Mouse (Mus musculus): ENCODE data around the gene Slc2a12.

Gene Slc2a12

GRCm38 (mm10) chr10:22668509-22668908, 23.7 kb downstream of the Slc2a12 start:
- no peak for DNase-seq (ENCODE audit: low spot score)

DNA sequence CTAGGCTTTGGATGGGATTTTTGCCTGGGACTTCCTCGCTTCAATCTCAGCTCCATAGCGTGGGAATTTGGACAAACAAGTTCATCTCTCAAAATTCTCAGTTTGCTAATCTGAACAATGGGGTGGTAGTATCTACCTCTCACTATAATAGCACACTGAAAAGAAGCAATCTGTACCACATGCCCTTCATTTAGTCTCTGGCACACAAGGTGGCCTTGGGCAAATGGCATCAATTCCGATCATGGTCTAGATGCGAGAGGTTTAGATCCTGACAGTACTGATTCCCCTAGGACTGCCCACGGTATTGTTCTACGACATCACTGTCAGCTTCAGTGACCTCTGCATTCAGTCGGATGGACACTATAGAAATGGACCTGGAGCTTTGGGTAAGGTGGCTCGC, 29.4 kb downstream of the Slc2a12 start:
- DNase-seq (ENCODE audit: low spot score), result no peak

- no peak for DNase-seq (ENCODE audit: low spot score)
These were observed 31.2 kb downstream of the Slc2a12 start for GRCm38 (mm10) chr10:22675848-22676630.

DNA sequence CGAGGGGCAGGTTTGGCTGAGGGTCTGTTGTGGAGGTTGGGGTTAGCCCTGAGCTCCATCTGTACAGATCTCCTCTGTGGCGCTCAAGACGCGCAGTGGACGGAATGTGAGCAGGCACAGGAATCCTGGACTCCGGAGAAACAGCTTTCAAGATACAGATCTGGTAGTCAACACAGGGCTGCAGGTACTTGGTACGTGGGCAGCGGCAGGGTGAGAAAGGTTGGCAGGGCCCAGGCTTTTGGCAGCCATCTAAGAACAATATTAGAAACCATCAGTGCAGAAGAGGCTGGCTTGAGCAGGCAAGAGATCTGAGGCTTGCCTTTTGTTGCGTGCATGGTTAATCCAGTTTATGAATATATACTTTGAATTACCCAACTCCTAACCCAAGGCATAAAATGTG, 51.4 kb downstream of the Slc2a12 start:
- no peak for DNase-seq (ENCODE audit: low spot score)

- DNase-seq (ENCODE audit: low spot score), result no peak
These were observed 52.1 kb downstream of the Slc2a12 start for GRCm38 (mm10) chr10:22696864-22697263.

GRCm38 (mm10) chr10:22698158-22698953, 53.5 kb downstream of the Slc2a12 start:
- peak; percentile 59 for DNase-seq (ENCODE audit: low spot score)

GRCm38 (mm10) chr10:22699487-22700335, 54.9 kb downstream of the Slc2a12 start:
- no peak for DNase-seq (ENCODE audit: low spot score)

- DNase-seq (ENCODE audit: low spot score), result no peak
These were observed 56.0 kb downstream of the Slc2a12 start for GRCm38 (mm10) chr10:22700773-22701172.

DNA sequence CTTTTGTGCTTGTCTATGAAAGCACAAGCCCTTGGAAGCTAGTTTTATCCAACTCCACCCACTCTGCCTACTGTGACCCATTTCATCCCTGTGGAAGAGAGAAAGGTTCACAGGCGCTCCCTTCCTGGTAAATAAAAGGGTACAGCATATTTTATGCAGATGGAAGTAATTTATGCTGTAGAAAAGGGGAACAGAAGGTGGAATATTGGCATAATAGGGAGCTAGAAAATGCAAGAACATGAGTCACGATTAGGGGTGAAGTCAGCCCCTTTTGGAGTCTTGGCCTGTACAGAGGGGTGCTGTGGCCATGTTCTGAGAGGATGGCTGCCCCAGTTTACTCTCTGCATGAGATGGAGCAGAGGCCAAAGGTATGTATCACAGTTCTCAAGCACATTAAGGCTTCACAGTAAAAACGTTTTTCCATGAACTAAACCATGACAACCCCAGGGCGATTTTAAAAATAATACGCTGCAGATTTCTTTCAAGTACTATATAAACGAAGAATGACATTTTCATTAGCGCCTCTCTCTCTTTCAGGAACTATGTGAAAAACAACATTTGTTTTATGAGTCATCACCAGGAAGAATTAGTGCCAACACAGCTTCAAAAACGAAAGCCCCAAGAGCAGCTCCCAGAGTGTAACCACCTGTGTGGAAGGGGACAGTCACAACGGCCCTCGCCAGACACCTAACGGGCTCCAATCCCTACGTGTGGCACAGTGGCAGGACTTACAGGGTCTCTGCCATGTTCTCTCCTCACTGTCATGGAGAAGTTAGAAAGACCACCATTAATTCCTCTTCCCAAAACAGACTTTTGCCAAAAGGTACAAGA, 56.9 kb downstream of the Slc2a12 start:
- DNase-seq (ENCODE audit: low spot score), result no peak

DNA sequence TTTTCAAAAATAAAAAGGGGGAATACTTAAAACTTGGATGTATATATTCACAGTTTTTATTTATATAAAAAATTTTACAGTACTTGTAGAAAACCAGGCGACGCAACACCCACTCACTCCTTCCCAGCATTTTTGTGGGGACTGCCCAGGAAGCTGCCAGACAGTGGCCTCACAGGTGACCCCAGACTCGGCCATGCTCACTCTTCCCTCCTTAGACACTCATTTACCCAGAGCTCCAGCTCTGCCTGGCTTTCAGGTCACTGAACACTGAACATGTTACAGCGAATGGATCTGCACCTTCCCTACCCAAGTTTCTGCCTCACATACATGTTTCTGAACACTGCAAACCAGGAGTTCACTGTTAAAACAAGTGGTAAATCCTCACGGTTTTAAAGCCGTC, 59.0 kb downstream of the Slc2a12 start:
- DNase-seq (ENCODE audit: low spot score), result no peak

DNA sequence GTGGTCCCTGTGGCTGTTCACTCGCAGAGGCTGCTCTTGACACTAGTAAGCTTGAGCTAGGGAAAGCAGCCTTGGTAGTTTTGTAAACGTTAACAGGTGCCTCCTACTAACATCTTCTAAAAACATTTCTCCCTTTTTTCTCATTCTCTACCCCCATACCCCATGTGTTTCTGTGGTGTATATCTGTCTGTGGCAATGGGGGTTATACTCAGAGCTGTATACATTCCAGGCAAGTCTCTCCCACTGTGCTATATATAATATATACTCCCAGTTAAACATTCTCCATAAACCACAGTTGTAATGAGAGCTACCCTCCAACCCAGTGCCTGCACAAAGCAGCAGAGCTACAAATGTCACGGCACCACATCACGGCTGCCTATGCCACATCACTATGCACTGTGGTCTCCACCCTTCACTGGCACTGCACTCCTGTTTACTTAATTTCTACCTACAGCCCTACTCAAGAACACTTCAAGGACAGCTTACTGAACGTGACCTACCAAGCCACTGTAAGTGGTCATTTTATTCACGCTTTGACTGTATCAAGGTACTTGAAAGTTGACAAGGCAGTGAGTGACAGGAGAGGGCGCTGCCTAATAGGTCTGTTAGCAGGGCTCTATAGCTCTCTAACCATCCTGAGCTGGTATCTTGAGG, 63.5 kb downstream of the Slc2a12 start:
- no peak for DNase-seq (ENCODE audit: low spot score)

DNA sequence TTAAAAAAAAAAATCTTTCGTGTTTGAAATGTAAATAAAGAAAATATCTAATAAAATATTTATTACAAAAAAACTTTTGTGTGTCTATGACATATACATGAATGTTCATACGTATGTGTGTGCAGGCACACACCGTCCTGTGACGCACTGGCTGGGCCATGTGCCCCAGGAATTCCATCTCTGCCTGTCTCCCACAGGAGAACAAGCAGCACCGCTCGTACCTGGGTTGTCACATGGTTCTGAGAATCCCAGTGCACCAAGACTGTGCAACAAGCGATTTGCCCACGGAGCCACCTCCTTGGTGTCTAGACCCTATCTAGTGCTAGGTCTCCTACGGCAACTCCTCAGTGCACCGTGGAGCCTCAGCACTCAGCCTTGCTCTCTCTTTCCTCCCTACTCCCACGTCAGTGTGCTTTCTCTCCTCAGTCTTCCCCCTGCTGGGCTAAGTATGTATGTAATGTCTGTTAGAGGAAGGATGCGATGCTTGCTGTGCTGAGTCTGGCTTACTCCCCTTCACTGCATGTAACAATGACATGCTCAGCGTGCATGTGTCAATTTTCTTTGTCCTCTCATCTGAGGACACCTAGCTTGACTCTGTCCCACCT, 65.5 kb downstream of the Slc2a12 start:
- no peak for DNase-seq (ENCODE audit: low spot score)

DNA sequence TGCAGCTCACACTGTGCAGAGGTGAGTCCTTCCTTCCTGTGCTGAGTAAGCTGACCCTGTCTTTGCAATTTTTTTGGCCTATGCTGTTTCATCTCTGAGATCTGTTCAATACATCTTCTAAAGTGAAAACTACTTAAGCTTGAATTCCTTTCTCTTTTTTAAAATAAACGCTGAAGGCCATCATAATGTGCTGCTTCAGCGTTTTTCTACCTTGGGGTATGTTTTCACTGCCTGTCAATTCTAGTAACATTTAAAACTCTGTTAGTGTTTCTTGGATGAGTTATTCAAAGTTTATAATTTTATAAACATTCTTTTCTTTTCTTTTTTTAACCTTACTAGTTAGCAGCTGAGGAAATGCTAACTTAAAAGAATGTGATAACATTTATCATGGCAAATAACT, 68.1 kb downstream of the Slc2a12 start:
- no peak for DNase-seq (ENCODE audit: low spot score)

- DNase-seq (ENCODE audit: low spot score), result no peak
These were observed 69.7 kb downstream of the Slc2a12 start for GRCm38 (mm10) chr10:22714520-22714919.

DNA sequence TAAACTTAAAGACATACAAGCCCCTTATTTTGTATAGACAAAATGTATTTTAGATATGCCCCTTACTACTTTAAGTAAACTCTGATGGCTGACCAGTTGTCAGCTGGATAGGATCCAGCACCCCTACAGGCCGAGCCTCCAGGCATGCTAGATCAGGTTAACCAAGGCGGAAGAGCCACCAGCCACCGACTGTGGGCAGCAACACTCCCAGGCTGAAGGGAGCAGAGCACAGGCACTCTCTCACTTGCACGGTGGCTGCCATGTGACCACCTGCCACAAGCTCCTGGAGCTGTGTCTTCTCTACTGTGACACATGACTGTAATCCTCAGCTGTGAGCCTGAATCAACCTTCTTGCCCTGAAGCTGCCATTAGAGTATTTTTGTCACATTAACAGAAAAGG, 73.7 kb downstream of the Slc2a12 start:
- no peak for DNase-seq (ENCODE audit: low spot score)

GRCm38 (mm10) chr10:22720781-22721529, 76.1 kb downstream of the Slc2a12 start:
- no peak for DNase-seq (ENCODE audit: low spot score)

- no peak for DNase-seq (ENCODE audit: low spot score)
These were observed 80.4 kb downstream of the Slc2a12 start for GRCm38 (mm10) chr10:22725166-22725565.

- DNase-seq (ENCODE audit: low spot score), result no peak
These were observed 81.5 kb downstream of the Slc2a12 start for GRCm38 (mm10) chr10:22726295-22726694.

DNA sequence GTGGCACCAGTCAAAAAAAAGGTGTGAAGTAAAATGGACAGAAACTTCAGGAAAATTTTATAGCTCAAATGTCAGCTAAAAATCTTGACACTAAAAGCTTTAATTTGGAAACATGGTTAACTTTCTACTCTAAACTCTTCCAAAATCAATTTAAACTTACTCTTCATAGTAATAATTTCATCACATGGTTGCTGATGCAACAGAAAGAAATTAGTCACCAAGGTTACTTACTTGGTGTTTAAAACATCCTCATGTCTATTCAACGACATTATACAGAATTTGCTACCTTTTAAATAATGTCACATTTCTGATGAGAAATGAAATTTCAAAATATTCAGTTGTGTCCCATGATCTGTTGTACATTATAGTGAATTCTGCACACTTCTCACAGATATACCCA, 83.4 kb downstream of the Slc2a12 start:
- no peak for DNase-seq (ENCODE audit: low spot score)

Measured in yolk sac, embryonic 10.5 days (tissue).